Mouse (Mus musculus) CD4-positive, CD25-positive, alpha-beta regulatory T cell, adult 2 months (primary cell): Measurements from ENCODE around the gene Car1.
"Not testable (repeated sequence)": the region's sequence is repeated elsewhere in the genome, so short reads cannot be mapped to it uniquely, and the experiment has no call there.

Experiments
- DNase-seq: peaks from one replicate; pipeline ENCODE4 v3.0.0-alpha.2; 2012; ENCODE audit warnings: low read depth, low spot score

The Car1 gene

GRCm38 (mm10) chr3:14808211-14808610 lies at the start of gene Car1:
Car1 (minus strand) TSS chr3:14808368.
- DNase-seq, result no peak

- DNase-seq, result no peak
These were observed 49.7 kb upstream of the Car1 start for GRCm38 (mm10) chr3:14857874-14858273.

GRCm38 (mm10) chr3:14854446-14854845 lies 46.3 kb upstream of the Car1 start:
- no peak for DNase-seq

- no peak for DNase-seq
These were observed 45.8 kb upstream of the Car1 start for GRCm38 (mm10) chr3:14853966-14854365.

- no peak for DNase-seq
These were observed 40.6 kb upstream of the Car1 start for GRCm38 (mm10) chr3:14848587-14849254.

- DNase-seq, result no peak
These were observed 31.4 kb upstream of the Car1 start for GRCm38 (mm10) chr3:14839466-14840118.

GRCm38 (mm10) chr3:14838936-14839335 lies 30.8 kb upstream of the Car1 start:
- no peak for DNase-seq

- no peak for DNase-seq
These were observed 24.6 kb upstream of the Car1 start for GRCm38 (mm10) chr3:14832766-14833165.

- no peak for DNase-seq
These were observed 23.2 kb upstream of the Car1 start for GRCm38 (mm10) chr3:14831219-14831835.

- no peak for DNase-seq
These were observed 20.7 kb upstream of the Car1 start for GRCm38 (mm10) chr3:14828896-14829295.

- no peak for DNase-seq
These were observed 11.8 kb upstream of the Car1 start for GRCm38 (mm10) chr3:14819844-14820504.

GRCm38 (mm10) chr3:14815396-14815795 lies 7.2 kb upstream of the Car1 start:
- DNase-seq, result not testable (repeated sequence)

GRCm38 (mm10) chr3:14806702-14807101 lies 1.5 kb downstream of the Car1 start:
- DNase-seq, result no peak

- no peak for DNase-seq
These were observed 2.2 kb downstream of the Car1 start for GRCm38 (mm10) chr3:14805962-14806361.

GRCm38 (mm10) chr3:14804906-14805305 lies 3.3 kb downstream of the Car1 start:
- no peak for DNase-seq

GRCm38 (mm10) chr3:14797069-14797468 lies 11.1 kb downstream of the Car1 start:
- DNase-seq, result no peak

GRCm38 (mm10) chr3:14795292-14796020 lies 12.7 kb downstream of the Car1 start:
- DNase-seq, result no peak

GRCm38 (mm10) chr3:14792032-14792431 lies 16.1 kb downstream of the Car1 start:
- DNase-seq, result no peak

- no peak for DNase-seq
These were observed 20.6 kb downstream of the Car1 start for GRCm38 (mm10) chr3:14787607-14788006.

- no peak for DNase-seq
These were observed 21.0 kb downstream of the Car1 start for GRCm38 (mm10) chr3:14787136-14787535.

GRCm38 (mm10) chr3:14786551-14787079 lies 21.6 kb downstream of the Car1 start:
- no peak for DNase-seq
